Comparison of ENCODE assay signal across 13 mouse cellular contexts in genomic region chr12:85233376-85234358, GRCm38 (mm10). TPM values are rescaled to one million over a fixed set of nuclear protein-coding genes. Genes with fewer than 3 reads are reported as not detected.
DNase-seq lines count a peak whose midpoint lies in the region; ATAC-seq lines count a peak whose summit lies in the region.
"Had no signal": no experiment of that assay in that cellular context is flagged by ENCODE, and none has a peak within 500 bp of the region (broad histone marks: within the 10 kb centered on the region; RNA-seq: fewer than 3 reads in every experiment).

No protein-coding gene starts in this region.

- H3K4me1 ChIP-seq in hindbrain, embryonic 15.5 days (replicated peaks): no peaks in the 10 kb centered on the region
- H3K4me1 ChIP-seq in forebrain, embryonic 15.5 days: no peaks in the 10 kb centered on the region
- H3K4me1 ChIP-seq: liver, embryonic 12.5 days; stomach, embryonic 15.5 days had no signal

- H3K9ac ChIP-seq in hindbrain, embryonic 15.5 days: no peak overlapping the region
- no peak overlapping the region for H3K9ac ChIP-seq in forebrain, embryonic 15.5 days (replicated peaks)
- H3K9ac ChIP-seq: liver, embryonic 12.5 days; stomach, embryonic 15.5 days had no signal

- 63% methylated on average over 21 of the region's 21 CpGs for WGBS in hindbrain, embryonic 15.5 days
- WGBS in forebrain, embryonic 15.5 days: 76% methylated on average over 21 of the region's 21 CpGs

- DNase-seq in adrenal gland, adult (ENCODE audit: inconsistent age in 2 of 2, low spot score in 1 of 2): peak; percentile 66 to 86
- no peak for DNase-seq in adrenal gland, postnatal 4 days (ENCODE audit: low spot score in 2 of 2)
- peak; percentile 6 for DNase-seq in ovary, adult 18-20 months (ENCODE audit: low spot score)
- no peak for DNase-seq in ovary, postnatal 36 days (ENCODE audit: low spot score)
- DNase-seq in testis, postnatal 14 days (ENCODE audit: low spot score): no peak
- DNase-seq: cerebellum, postnatal 14 days; heart, adult 2 months; lung, postnatal 14 days had no signal

- no peak overlapping the region for H3K27ac ChIP-seq in hindbrain, embryonic 15.5 days (replicated peaks)
- no peak overlapping the region for H3K27ac ChIP-seq in forebrain, embryonic 15.5 days (replicated peaks)
- H3K27ac ChIP-seq: heart, adult 2 months; liver, embryonic 12.5 days; stomach, embryonic 15.5 days had no signal

- ATAC-seq in hindbrain, embryonic 15.5 days (ENCODE audit: low FRiP score, low read depth): peak; percentile 34; the same call in 1 of the 2 replicates
- ATAC-seq in megakaryocyte progenitor cell, adult 5-6 weeks (replicated peaks; ENCODE audit: poor library complexity): no peak
- no peak for ATAC-seq in forebrain, embryonic 15.5 days (replicated peaks)
- ATAC-seq: liver, embryonic 12.5 days had no signal

- no peak overlapping the region for H3K4me3 ChIP-seq in hindbrain, embryonic 15.5 days
- H3K4me3 ChIP-seq in forebrain, embryonic 15.5 days: no peak overlapping the region
- H3K4me3 ChIP-seq: heart, adult 2 months; liver, embryonic 12.5 days; stomach, embryonic 15.5 days had no signal

- H3K9me3 ChIP-seq in hindbrain, embryonic 15.5 days: no peaks in the 10 kb centered on the region
- no peaks in the 10 kb centered on the region for H3K9me3 ChIP-seq in forebrain, embryonic 15.5 days
- H3K9me3 ChIP-seq: liver, embryonic 12.5 days; stomach, embryonic 15.5 days had no signal

- peaks cover 4% of the 10 kb centered on the region; the same call in 1 of the 2 replicates for H3K36me3 ChIP-seq in hindbrain, embryonic 15.5 days
- peaks cover 5% of the 10 kb centered on the region; the same call in 1 of the 2 replicates for H3K36me3 ChIP-seq in forebrain, embryonic 15.5 days
- H3K36me3 ChIP-seq: stomach, embryonic 15.5 days had no signal

- no peaks in the 10 kb centered on the region for H3K27me3 ChIP-seq in hindbrain, embryonic 15.5 days
- no peaks in the 10 kb centered on the region for H3K27me3 ChIP-seq in forebrain, embryonic 15.5 days
- H3K27me3 ChIP-seq: liver, embryonic 12.5 days; stomach, embryonic 15.5 days had no signal

- H3K4me2 ChIP-seq in hindbrain, embryonic 15.5 days: no peak overlapping the region
- no peak overlapping the region for H3K4me2 ChIP-seq in forebrain, embryonic 15.5 days (replicated peaks)
- H3K4me2 ChIP-seq: liver, embryonic 12.5 days; stomach, embryonic 15.5 days had no signal

RNA-seq across cellular contexts. Expression of gene Eif2b2, which starts 14.4 kb away (rescaled TPM):
- total RNA-seq in adrenal gland, postnatal 4 days (2021): 10 to 100 TPM; 84.2 to 89.1 TPM
- polyA plus RNA-seq in hindbrain, embryonic 15.5 days (2015; fragmentation: Nextera tagmentation; extraction: Ambion mirVana): 75.1 and 79.6 TPM in 2 replicates
- 30.0 and 32.4 TPM in 2 replicates for total RNA-seq in megakaryocyte progenitor cell, adult 5-6 weeks (2015)
- 74.6 and 109 TPM in 2 replicates for total RNA-seq in megakaryocyte progenitor cell, adult 5-6 weeks (2017)
- 81.9 and 84.3 TPM in 2 replicates for polyA plus RNA-seq in forebrain, embryonic 15.5 days (2015; fragmentation: Nextera tagmentation; extraction: Ambion mirVana)

RNA-seq across cellular contexts. Expression of gene Mlh3, which starts 36.7 kb away (rescaled TPM):
- 10 to 100 TPM; 11.9 to 12.9 TPM for total RNA-seq in adrenal gland, postnatal 4 days (2021)
- 7.9 and 8.4 TPM in 2 replicates for polyA plus RNA-seq in hindbrain, embryonic 15.5 days (2015; fragmentation: Nextera tagmentation; extraction: Ambion mirVana)
- total RNA-seq in megakaryocyte progenitor cell, adult 5-6 weeks (2015): 5.6 and 7.9 TPM in 2 replicates
- 7.9 and 9.7 TPM in 2 replicates for total RNA-seq in megakaryocyte progenitor cell, adult 5-6 weeks (2017)
- polyA plus RNA-seq in forebrain, embryonic 15.5 days (2015; fragmentation: Nextera tagmentation; extraction: Ambion mirVana): 10.3 and 10.7 TPM in 2 replicates

RNA-seq across cellular contexts. Expression of gene Acyp1, which starts 54.6 kb away (rescaled TPM):
- 10 to 100 TPM; 29.3 to 38.6 TPM for total RNA-seq in adrenal gland, postnatal 4 days (2021)
- polyA plus RNA-seq in hindbrain, embryonic 15.5 days (2015; fragmentation: Nextera tagmentation; extraction: Ambion mirVana): 51.3 and 56.1 TPM in 2 replicates
- 52.4 and 52.8 TPM in 2 replicates for total RNA-seq in megakaryocyte progenitor cell, adult 5-6 weeks (2015)
- total RNA-seq in megakaryocyte progenitor cell, adult 5-6 weeks (2017): 40.4 and 54.5 TPM in 2 replicates
- polyA plus RNA-seq in forebrain, embryonic 15.5 days (2015; fragmentation: Nextera tagmentation; extraction: Ambion mirVana): 56.4 TPM in 2 replicates

RNA-seq across cellular contexts. Expression of gene Zc2hc1c, which starts 54.7 kb away (rescaled TPM):
- total RNA-seq in adrenal gland, postnatal 4 days (2021): 1 to 10 TPM; 1.4 to 2.0 TPM
- polyA plus RNA-seq in hindbrain, embryonic 15.5 days (2015; fragmentation: Nextera tagmentation; extraction: Ambion mirVana): 1.7 and 2.2 TPM in 2 replicates
- not detected in 2 replicates for total RNA-seq in megakaryocyte progenitor cell, adult 5-6 weeks (2015)
- not detected in 2 replicates for total RNA-seq in megakaryocyte progenitor cell, adult 5-6 weeks (2017)
- 1.1 TPM in 2 replicates for polyA plus RNA-seq in forebrain, embryonic 15.5 days (2015; fragmentation: Nextera tagmentation; extraction: Ambion mirVana)

RNA-seq across cellular contexts. Expression of gene Pgf, which starts 56.1 kb away (rescaled TPM):
- 1 to 10 TPM; 3.2 to 4.3 TPM for total RNA-seq in adrenal gland, postnatal 4 days (2021)
- 8.7 and 8.9 TPM in 2 replicates for polyA plus RNA-seq in hindbrain, embryonic 15.5 days (2015; fragmentation: Nextera tagmentation; extraction: Ambion mirVana)
- total RNA-seq in megakaryocyte progenitor cell, adult 5-6 weeks (2015): not detected in 2 replicates
- not detected in 2 replicates for total RNA-seq in megakaryocyte progenitor cell, adult 5-6 weeks (2017)
- 6.2 and 6.3 TPM in 2 replicates for polyA plus RNA-seq in forebrain, embryonic 15.5 days (2015; fragmentation: Nextera tagmentation; extraction: Ambion mirVana)

Comparison
In these comparisons a context has a peak if more than half of its experiments do, and no peak if none do; other contexts are left out.
1. DNase-seq: peak in adrenal gland, adult (2 of 2) and ovary, adult 18-20 months (single experiment); none in adrenal gland, postnatal 4 days (0 of 2), ovary, postnatal 36 days (single experiment) and testis, postnatal 14 days (single experiment).